Mouse (Mus musculus) embryonic facial prominence, embryonic 14.5 days (tissue): Measurements from ENCODE around the gene Wdr91. TPM values are rescaled to one million over a fixed set of nuclear protein-coding genes. Genes with fewer than 3 reads are reported as not detected.

Experiments used
- ATAC-seq: fragments of 200-750 bp; cut with Nextera tagmentation; 2 replicates; pipeline ENCODE4 v1.8.0; 2017; ENCODE audit warnings: low read depth, moderate number of reproducible peaks, moderate TSS enrichment
- DNase-seq: peaks from one replicate; pipeline ENCODE4 v3.0.0-alpha.2; 2015; ENCODE audit warnings: low spot score
- H3K27ac ChIP-seq: fragments of 300-500 bp; sonication (generic); replicated peaks from 2 replicates; pipeline ENCODE4 v1.5.1; 2014; ENCODE audit warnings: low read depth, mild to moderate bottlenecking, low read length, moderate library complexity
- H3K27me3 ChIP-seq: fragments of 300-500 bp; sonication (generic); replicated peaks from 2 replicates; pipeline ENCODE4 v1.6.1; 2014; ENCODE audit warnings: low read length; ENCODE audit not compliant: control insufficient read depth, insufficient read depth
- H3K36me3 ChIP-seq: fragments of 300-500 bp; sonication (generic); 2 replicates; pipeline ENCODE4 v1.6.1; 2014; ENCODE audit warnings: low read length, mixed read lengths; ENCODE audit not compliant: control insufficient read depth, insufficient read depth
- H3K4me1 ChIP-seq: fragments of 300-500 bp; sonication (generic); 2 replicates; pipeline ENCODE4 v1.6.1; 2014; ENCODE audit warnings: antibody characterized with exemption, low read length; ENCODE audit not compliant: control insufficient read depth, insufficient read depth
- H3K4me2 ChIP-seq: fragments of 300-500 bp; sonication (generic); 2 replicates; pipeline ENCODE4 v1.6.1; 2014; ENCODE audit warnings: low read depth, mild to moderate bottlenecking, low read length, moderate library complexity, mixed read lengths
- H3K4me3 ChIP-seq: fragments of 300-500 bp; sonication (generic); 2 replicates; pipeline ENCODE4 v1.5.1; 2014; ENCODE audit warnings: low read depth, mild to moderate bottlenecking, low read length
- H3K9ac ChIP-seq: fragments of 300-500 bp; sonication (generic); 2 replicates; pipeline ENCODE4 v1.6.1; 2014; ENCODE audit warnings: low read depth, mild to moderate bottlenecking, low read length, moderate library complexity, mixed read lengths
- H3K9me3 ChIP-seq: fragments of 300-500 bp; sonication (generic); 2 replicates; pipeline ENCODE4 v1.6.1; 2016; ENCODE audit warnings: low read length; ENCODE audit not compliant: control insufficient read depth
- WGBS: fragments of 180-500 bp; shearing (Covaris S2); extraction: QIAGEN DNeasy Blood & Tissue Kit; methylation state at CpG from one replicate; pipeline ENCODE4 v1.1.7; 2014; 5-methylcytosine and 5-hydroxymethylcytosine counted together
- polyA plus RNA-seq: library from polyadenylated mRNA; unstranded; fragments of >200 nt; fragmentation: Nextera tagmentation; extraction: Ambion mirVana; gene quantifications from 2 replicates; pipeline ENCODE4 v1.2.1, GENCODE M21; 2014

Gene Wdr91
- polyA plus RNA-seq, 1 experiment from 2014 or later, result 8.6 TPM

DNA sequence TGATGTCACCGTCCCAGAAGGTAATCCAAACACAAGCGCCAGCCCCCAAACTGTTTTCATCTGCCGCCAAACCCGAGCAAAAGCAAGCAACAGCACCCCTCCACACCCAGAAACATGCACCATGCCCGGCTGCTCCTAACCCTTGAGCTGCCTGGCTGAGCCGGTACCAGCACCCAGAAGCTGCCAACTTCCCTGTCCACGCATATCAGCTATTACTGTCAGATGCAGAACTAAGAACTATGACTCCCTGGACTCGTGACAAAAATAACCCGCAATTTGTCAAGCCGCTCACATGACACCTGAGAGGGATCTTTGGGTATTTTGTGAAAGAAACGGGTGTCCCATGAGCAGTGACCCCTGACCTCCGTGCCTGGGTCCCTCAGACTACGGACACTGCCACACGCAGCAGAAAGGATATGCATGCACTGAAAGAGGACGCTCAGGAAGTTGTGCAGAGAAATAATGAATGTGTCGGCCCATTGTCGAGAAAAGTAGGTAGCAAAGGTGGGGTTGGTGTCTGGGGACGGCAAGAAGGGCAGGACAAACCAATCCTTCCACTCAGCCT is 2.9 kb downstream of the Wdr91 start:
- H3K36me3 ChIP-seq, result peaks cover 49% of the 10 kb centered on the region
- H3K4me2 ChIP-seq, result no peak overlapping the region
- H3K27me3 ChIP-seq, result no peaks in the 10 kb centered on the region
- WGBS, result 75% methylated on average over 18 of the region's 18 CpGs
- H3K27ac ChIP-seq, result no peak overlapping the region
- H3K4me1 ChIP-seq, result peaks cover 6% of the 10 kb centered on the region; the same call in 1 of the 2 replicates
- no peak overlapping the region for H3K4me3 ChIP-seq
- DNase-seq, result no peak
- ATAC-seq, result no peak
- no peak overlapping the region for H3K9ac ChIP-seq
- H3K9me3 ChIP-seq, result no peaks in the 10 kb centered on the region

GRCm38 (mm10) chr6:34907121-34907614 is 3.5 kb downstream of the Wdr91 start:
- Histone ChIP-seq H3K36me3 (peaks cover 54% of the 10 kb centered on the region), H3K9me3 (no peaks in the 10 kb centered on the region), H3K4me3 (no peak overlapping the region), H3K9ac (no peak overlapping the region), H3K27me3 (no peaks in the 10 kb centered on the region), H3K27ac (no peak overlapping the region), H3K4me1 (peaks cover 6% of the 10 kb centered on the region; the same call in 1 of the 2 replicates), H3K4me2 (no peak overlapping the region)
- DNase-seq (no peak), ATAC-seq (no peak)
- WGBS, result 44% methylated on average over 2 of the region's 2 CpGs

GRCm38 (mm10) chr6:34906661-34907060 is 4.0 kb downstream of the Wdr91 start:
- Histone ChIP-seq H3K27me3 (no peaks in the 10 kb centered on the region), H3K4me3 (no peak overlapping the region), H3K9me3 (no peaks in the 10 kb centered on the region), H3K4me2 (no peak overlapping the region), H3K27ac (no peak overlapping the region), H3K36me3 (peaks cover 59% of the 10 kb centered on the region), H3K4me1 (peaks cover 6% of the 10 kb centered on the region; the same call in 1 of the 2 replicates), H3K9ac (no peak overlapping the region)
- DNase-seq (no peak), ATAC-seq (no peak)
- WGBS, result 86% methylated on average over 4 of the region's 4 CpGs

DNA sequence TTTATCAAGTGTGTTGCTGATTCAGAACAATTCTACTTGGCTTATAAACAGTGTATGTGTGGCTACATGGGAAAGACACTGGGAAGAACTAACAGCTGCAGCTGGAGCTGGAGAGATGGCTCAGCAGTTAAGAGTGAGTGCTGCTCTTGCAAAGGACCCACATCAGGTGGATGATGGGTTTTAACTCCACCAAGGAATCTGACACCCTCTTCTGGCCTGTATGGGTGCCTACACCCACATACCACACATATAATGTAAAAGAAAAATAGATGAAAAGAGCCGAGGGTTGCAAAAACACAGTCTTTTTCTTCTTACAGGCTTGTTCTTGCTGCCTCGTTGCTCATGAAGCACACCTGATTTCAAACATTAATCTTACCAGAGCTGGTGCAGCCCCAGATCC is 4.6 kb downstream of the Wdr91 start:
- Histone ChIP-seq H3K4me3 (no peak overlapping the region), H3K27me3 (no peaks in the 10 kb centered on the region), H3K27ac (no peak overlapping the region), H3K4me2 (no peak overlapping the region), H3K4me1 (peaks cover 6% of the 10 kb centered on the region; the same call in 1 of the 2 replicates), H3K36me3 (peaks cover 63% of the 10 kb centered on the region), H3K9ac (no peak overlapping the region), H3K9me3 (no peaks in the 10 kb centered on the region)
- WGBS, result 65% methylated on average over 2 of the region's 2 CpGs
- DNase-seq, result no peak
- no peak for ATAC-seq

GRCm38 (mm10) chr6:34904361-34904760 is 6.3 kb downstream of the Wdr91 start:
- no peaks in the 10 kb centered on the region for H3K9me3 ChIP-seq
- WGBS, result 89% methylated on average over 6 of the region's 6 CpGs
- H3K9ac ChIP-seq, result no peak overlapping the region; the same call in 1 of the 2 replicates
- DNase-seq (no peak), ATAC-seq (no peak)
- no peaks in the 10 kb centered on the region for H3K27me3 ChIP-seq
- no peak overlapping the region for H3K27ac ChIP-seq
- H3K36me3 ChIP-seq, result peaks cover 71% of the 10 kb centered on the region
- H3K4me2 ChIP-seq, result no peak overlapping the region
- H3K4me3 ChIP-seq, result no peak overlapping the region
- H3K4me1 ChIP-seq, result no peaks in the 10 kb centered on the region

DNA sequence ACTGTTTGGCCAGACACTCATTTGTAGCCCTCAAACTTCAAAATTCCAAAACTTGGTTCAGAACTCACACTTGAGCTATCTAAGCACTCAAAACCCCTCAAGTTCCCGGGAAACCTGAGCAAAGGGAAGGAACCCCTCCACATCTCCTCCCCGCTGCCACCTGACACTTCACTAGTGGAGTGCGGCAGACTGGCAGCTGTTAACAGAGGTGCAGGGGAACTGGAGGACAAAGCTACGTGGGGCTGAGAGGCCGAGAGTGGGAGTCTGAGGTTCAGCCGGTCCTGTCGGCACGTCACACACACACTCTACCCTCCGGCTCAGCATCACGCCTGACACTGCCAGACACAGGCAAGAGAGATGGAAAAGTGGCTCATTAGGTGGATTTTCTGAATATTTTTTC is 6.8 kb downstream of the Wdr91 start:
- H3K36me3 ChIP-seq, result peaks cover 76% of the 10 kb centered on the region
- no peak overlapping the region for H3K9ac ChIP-seq
- ATAC-seq, result no peak
- H3K4me2 ChIP-seq, result no peak overlapping the region
- H3K4me3 ChIP-seq, result no peak overlapping the region
- no peak overlapping the region for H3K27ac ChIP-seq
- no peaks in the 10 kb centered on the region for H3K4me1 ChIP-seq
- DNase-seq, result no peak
- no peaks in the 10 kb centered on the region for H3K27me3 ChIP-seq
- 77% methylated on average over 10 of the region's 10 CpGs for WGBS
- H3K9me3 ChIP-seq, result no peaks in the 10 kb centered on the region

DNA sequence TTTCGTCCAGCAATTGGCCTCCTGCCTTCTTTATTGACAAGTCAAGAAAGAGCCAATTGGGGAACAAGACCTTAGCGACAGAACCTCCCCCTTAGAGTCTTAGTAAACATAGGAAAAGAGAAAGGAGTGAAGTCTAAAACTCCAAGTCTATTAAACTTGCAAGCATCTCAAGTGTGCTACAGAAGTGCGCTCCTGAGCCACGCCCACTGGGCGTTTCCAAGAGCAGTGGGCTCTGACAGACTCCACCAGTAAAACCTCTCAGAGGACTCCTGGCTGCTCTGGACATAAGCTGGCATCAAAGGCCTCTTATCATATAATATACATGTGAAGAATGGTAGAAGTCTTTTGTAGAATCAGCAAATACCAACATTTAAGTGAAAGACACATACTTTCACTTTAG is 7.2 kb downstream of the Wdr91 start:
- WGBS, result 87% methylated on average over 5 of the region's 5 CpGs

GRCm38 (mm10) chr6:34902578-34902977 is 8.1 kb downstream of the Wdr91 start:
- ATAC-seq (no peak), DNase-seq (no peak)
- no peaks in the 10 kb centered on the region for H3K9me3 ChIP-seq
- no peak overlapping the region for H3K27ac ChIP-seq
- H3K27me3 ChIP-seq, result no peaks in the 10 kb centered on the region
- H3K4me3 ChIP-seq, result no peak overlapping the region
- WGBS, result 89% methylated on average over 7 of the region's 7 CpGs
- no peak overlapping the region for H3K4me2 ChIP-seq
- H3K4me1 ChIP-seq, result no peaks in the 10 kb centered on the region
- H3K36me3 ChIP-seq, result peaks cover 78% of the 10 kb centered on the region
- H3K9ac ChIP-seq, result no peak overlapping the region

More for the DNA sequence above, 7.2 kb downstream of the Wdr91 start:
- Histone ChIP-seq H3K9ac (no peak overlapping the region), H3K27ac (no peak overlapping the region), H3K9me3 (no peaks in the 10 kb centered on the region), H3K27me3 (no peaks in the 10 kb centered on the region), H3K36me3 (peaks cover 78% of the 10 kb centered on the region), H3K4me2 (no peak overlapping the region), H3K4me3 (no peak overlapping the region), H3K4me1 (no peaks in the 10 kb centered on the region)
- ATAC-seq, result no peak
- no peak for DNase-seq

DNA sequence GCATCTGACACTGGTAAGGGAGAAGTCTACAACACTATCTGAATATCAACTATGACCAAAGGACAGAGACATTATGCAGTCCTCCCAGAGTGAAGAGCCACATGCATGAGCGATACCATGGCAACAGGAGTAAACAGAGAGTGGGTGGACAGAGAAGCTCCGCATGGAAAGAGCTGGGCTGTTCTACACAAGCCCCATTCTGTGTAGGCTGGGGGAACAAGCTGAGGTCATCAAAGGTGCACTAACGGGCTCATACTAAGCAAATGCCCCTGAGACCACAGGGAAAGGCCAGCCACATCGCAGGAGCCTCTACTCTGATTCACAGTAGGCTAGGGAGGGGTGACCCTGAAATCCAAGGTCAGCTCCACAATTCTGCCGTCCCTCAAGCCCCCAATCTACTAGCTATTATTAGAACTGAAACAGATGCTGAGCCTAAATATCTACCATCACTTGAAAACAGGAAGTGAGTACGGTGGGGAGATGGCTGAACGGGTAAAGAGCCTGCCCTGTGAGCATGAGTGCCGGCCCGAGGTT is 8.7 kb downstream of the Wdr91 start:
- H3K9me3 ChIP-seq, result no peaks in the 10 kb centered on the region
- H3K27me3 ChIP-seq, result no peaks in the 10 kb centered on the region
- H3K27ac ChIP-seq, result no peak overlapping the region
- no peak for DNase-seq
- no peaks in the 10 kb centered on the region for H3K4me1 ChIP-seq
- peaks cover 77% of the 10 kb centered on the region for H3K36me3 ChIP-seq
- no peak overlapping the region for H3K4me2 ChIP-seq
- 64% methylated on average over 9 of the region's 9 CpGs for WGBS
- no peak overlapping the region for H3K4me3 ChIP-seq
- ATAC-seq, result 0 out of 2 replicates have a peak, but pooled peaks have one; percentile 35
- H3K9ac ChIP-seq, result no peak overlapping the region
